Mouse (Mus musculus) neural tube, embryonic 13.5 days (tissue): ENCODE measurements around the gene Ddx59. TPM values are rescaled to one million over a fixed set of nuclear protein-coding genes. Genes with fewer than 3 reads are reported as not detected.
A peak's percentile ranks its signal among the peaks of the same experiment; 100 is the strongest.

Source experiments
- ATAC-seq: fragments of 200-750 bp; cut with Nextera tagmentation; 2 replicates; pipeline ENCODE4 v1.8.0; 2017; ENCODE audit warnings: low read depth, mild to moderate bottlenecking, moderate TSS enrichment, moderate library complexity
- H3K27ac ChIP-seq: fragments of 300-500 bp; sonication (generic); replicated peaks from 2 replicates; pipeline ENCODE4 v1.5.1; 2015; ENCODE audit warnings: moderate library complexity, mild to moderate bottlenecking, inconsistent platforms
- H3K27me3 ChIP-seq: fragments of 300-500 bp; sonication (generic); 2 replicates; pipeline ENCODE4 v1.6.1; 2015; ENCODE audit warnings: mild to moderate bottlenecking, inconsistent platforms
- H3K36me3 ChIP-seq: fragments of 300-500 bp; sonication (generic); 2 replicates; pipeline ENCODE4 v1.6.1; 2015; ENCODE audit warnings: mild to moderate bottlenecking, inconsistent platforms
- H3K4me1 ChIP-seq: fragments of 300-500 bp; sonication (generic); replicated peaks from 2 replicates; pipeline ENCODE4 v1.6.1; 2015; ENCODE audit warnings: inconsistent platforms
- H3K4me2 ChIP-seq: fragments of 300-500 bp; sonication (generic); 2 replicates; pipeline ENCODE4 v1.6.1; 2015; ENCODE audit warnings: inconsistent platforms, mild to moderate bottlenecking, moderate library complexity
- H3K4me3 ChIP-seq: fragments of 300-500 bp; sonication (generic); 2 replicates; pipeline ENCODE4 v1.5.1; 2015; ENCODE audit warnings: mild to moderate bottlenecking, inconsistent platforms
- H3K9ac ChIP-seq: fragments of 300-500 bp; sonication (generic); 2 replicates; pipeline ENCODE4 v1.6.1; 2015; ENCODE audit warnings: moderate library complexity, mild to moderate bottlenecking, inconsistent platforms
- H3K9me3 ChIP-seq: fragments of 300-500 bp; sonication (generic); 2 replicates; pipeline ENCODE4 v1.6.1; 2016; ENCODE audit warnings: inconsistent platforms
- WGBS: fragments of 180-500 bp; shearing (Covaris S2); methylation state at CpG from one replicate; pipeline ENCODE4 v1.1.7; 2015; 5-methylcytosine and 5-hydroxymethylcytosine counted together
- polyA plus RNA-seq: library from polyadenylated mRNA; unstranded; fragments of >200 nt; fragmentation: Nextera tagmentation; extraction: Ambion mirVana; gene quantifications from 2 replicates; pipeline ENCODE4 v1.2.1, GENCODE M21; 2015

Ddx59 gene
- polyA plus RNA-seq, 1 experiment from 2014 or later: 16.6 TPM

- H3K4me3 ChIP-seq: no peak overlapping the region
- H3K4me2 ChIP-seq: no peak overlapping the region
- H3K27ac ChIP-seq: no peak overlapping the region
- no peaks in the 10 kb centered on the region for H3K36me3 ChIP-seq
- no peaks in the 10 kb centered on the region for H3K4me1 ChIP-seq
- WGBS: 69% methylated on average over 5 of the region's 5 CpGs
- no peak for ATAC-seq
- no peak overlapping the region for H3K9ac ChIP-seq
- no peaks in the 10 kb centered on the region for H3K27me3 ChIP-seq
- no peaks in the 10 kb centered on the region for H3K9me3 ChIP-seq
Observed at GRCm38 (mm10) chr1:136452421-136452820, 37.4 kb downstream of the Ddx59 start.

DNA sequence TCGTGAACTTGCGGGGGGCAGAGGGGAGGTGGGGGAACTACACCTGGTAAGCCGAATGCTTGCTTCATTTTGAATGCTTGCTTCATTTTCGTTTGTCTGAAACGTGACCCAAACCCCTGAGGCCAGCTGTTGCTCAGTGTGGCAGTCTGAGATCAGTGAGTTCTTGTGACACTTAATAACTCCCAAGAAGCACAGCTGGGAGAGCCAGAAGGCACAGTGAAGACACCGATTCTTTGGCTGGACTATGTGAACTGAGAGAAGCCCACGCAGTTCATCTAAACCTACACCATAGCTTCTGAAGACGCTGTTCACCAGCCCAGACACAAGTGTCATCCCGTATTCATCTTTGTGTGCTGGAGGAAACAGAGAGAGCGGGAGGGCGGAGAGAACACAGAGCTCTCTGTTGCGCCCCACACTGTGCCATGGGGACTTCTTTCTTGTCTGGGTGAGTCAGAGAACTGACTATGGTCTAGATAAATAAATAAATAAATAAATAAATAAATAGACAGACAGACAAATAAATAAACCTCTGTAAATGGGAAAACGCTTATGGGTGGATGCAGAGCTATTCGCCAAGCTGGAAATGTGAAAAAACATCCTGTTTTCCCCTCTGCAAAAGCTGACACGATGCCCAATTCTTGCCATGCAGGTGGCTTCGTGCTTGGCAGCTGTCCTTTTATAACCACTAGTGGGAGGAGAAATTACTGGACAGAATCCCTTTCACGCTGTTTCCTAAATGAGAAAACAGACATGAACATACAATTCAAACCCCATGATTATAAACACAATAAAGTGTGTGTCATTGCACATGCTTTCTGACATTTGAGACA, 40.9 kb downstream of the Ddx59 start:
- Histone ChIP-seq H3K9me3 (no peaks in the 10 kb centered on the region), H3K4me3 (no peak overlapping the region), H3K36me3 (no peaks in the 10 kb centered on the region), H3K4me2 (no peak overlapping the region), H3K4me1 (no peaks in the 10 kb centered on the region), H3K27me3 (no peaks in the 10 kb centered on the region), H3K9ac (no peak overlapping the region), H3K27ac (no peak overlapping the region)
- no peak for ATAC-seq
- 72% methylated on average over 17 of the region's 17 CpGs for WGBS

- no peak for ATAC-seq
- no peak overlapping the region for H3K4me2 ChIP-seq
- H3K4me3 ChIP-seq: no peak overlapping the region
- no peak overlapping the region for H3K9ac ChIP-seq
- H3K27me3 ChIP-seq: no peaks in the 10 kb centered on the region
- H3K9me3 ChIP-seq: no peaks in the 10 kb centered on the region
- no peak overlapping the region for H3K27ac ChIP-seq
- no peaks in the 10 kb centered on the region for H3K36me3 ChIP-seq
- 84% methylated on average over 6 of the region's 6 CpGs for WGBS
- no peaks in the 10 kb centered on the region for H3K4me1 ChIP-seq
Observed at GRCm38 (mm10) chr1:136456741-136457140, 41.7 kb downstream of the Ddx59 start.

DNA sequence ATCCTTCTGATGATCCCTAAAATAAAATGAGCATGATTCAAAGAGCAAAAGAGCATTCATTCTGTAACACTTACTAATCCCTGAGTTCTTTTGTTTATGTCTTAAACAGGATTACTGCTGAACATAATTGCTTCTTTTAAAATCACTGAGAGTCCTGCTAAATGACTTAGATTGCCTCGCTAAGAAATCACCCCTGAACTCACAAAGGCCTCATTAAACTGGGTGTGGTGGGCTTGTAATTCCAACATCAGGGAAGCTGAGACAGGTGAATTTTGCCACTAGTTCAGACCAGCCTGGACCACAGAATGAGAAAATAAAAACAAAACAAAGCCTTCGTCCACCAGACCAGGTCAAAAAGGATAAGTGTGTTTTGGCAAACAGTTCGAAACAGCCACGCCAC, 42.3 kb downstream of the Ddx59 start:
- no peak overlapping the region for H3K4me2 ChIP-seq
- no peaks in the 10 kb centered on the region for H3K36me3 ChIP-seq
- 70% methylated on average over 4 of the region's 4 CpGs for WGBS
- no peaks in the 10 kb centered on the region for H3K4me1 ChIP-seq
- no peak overlapping the region for H3K27ac ChIP-seq
- no peaks in the 10 kb centered on the region for H3K27me3 ChIP-seq
- no peak for ATAC-seq
- no peaks in the 10 kb centered on the region for H3K9me3 ChIP-seq
- no peak overlapping the region for H3K4me3 ChIP-seq
- no peak overlapping the region for H3K9ac ChIP-seq

DNA sequence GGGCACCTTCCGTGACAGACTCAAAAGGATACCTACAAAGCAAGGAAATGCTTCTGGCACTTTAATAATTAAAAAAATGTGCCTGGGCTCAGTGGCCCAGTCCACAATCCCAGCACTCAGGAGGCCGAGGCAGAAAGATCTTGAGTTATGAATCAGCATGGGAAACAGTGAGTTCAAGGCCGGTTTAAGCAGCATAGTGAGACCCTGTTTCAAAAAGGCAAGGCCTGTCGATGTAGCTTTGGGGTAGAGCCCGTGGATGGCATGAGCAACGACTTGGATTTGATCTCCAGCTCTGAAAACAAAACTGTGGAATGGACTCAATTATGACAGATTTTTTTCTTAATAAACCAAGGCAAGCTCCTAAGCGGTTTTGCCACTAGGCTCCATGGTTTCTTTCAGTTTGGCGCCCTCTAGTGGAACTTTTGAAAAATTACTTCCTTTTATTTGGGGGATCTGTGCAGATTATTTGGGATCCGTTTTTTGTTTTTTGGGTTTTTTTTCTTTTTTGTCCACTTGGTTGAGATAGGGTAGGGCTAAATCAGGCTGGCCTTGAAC, 43.7 kb downstream of the Ddx59 start:
- H3K4me3 ChIP-seq: no peak overlapping the region
- no peak overlapping the region for H3K4me2 ChIP-seq
- no peak; the same call in 1 of the 2 replicates for ATAC-seq
- no peak overlapping the region for H3K9ac ChIP-seq
- H3K27me3 ChIP-seq: no peaks in the 10 kb centered on the region
- H3K9me3 ChIP-seq: no peaks in the 10 kb centered on the region
- H3K36me3 ChIP-seq: no peaks in the 10 kb centered on the region
- no peaks in the 10 kb centered on the region for H3K4me1 ChIP-seq
- 31% methylated on average over 9 of the region's 9 CpGs for WGBS
- no peak overlapping the region for H3K27ac ChIP-seq

GRCm38 (mm10) chr1:136462443-136462842, 47.4 kb downstream of the Ddx59 start:
- no peaks in the 10 kb centered on the region for H3K27me3 ChIP-seq
- no peaks in the 10 kb centered on the region for H3K9me3 ChIP-seq
- H3K27ac ChIP-seq: no peak overlapping the region
- peaks cover 9% of the 10 kb centered on the region for H3K4me1 ChIP-seq
- no peaks in the 10 kb centered on the region for H3K36me3 ChIP-seq
- no peak overlapping the region for H3K9ac ChIP-seq
- WGBS: 64% methylated on average over 10 of the region's 10 CpGs
- no peak for ATAC-seq
- no peak overlapping the region for H3K4me3 ChIP-seq
- no peak overlapping the region for H3K4me2 ChIP-seq

DNA sequence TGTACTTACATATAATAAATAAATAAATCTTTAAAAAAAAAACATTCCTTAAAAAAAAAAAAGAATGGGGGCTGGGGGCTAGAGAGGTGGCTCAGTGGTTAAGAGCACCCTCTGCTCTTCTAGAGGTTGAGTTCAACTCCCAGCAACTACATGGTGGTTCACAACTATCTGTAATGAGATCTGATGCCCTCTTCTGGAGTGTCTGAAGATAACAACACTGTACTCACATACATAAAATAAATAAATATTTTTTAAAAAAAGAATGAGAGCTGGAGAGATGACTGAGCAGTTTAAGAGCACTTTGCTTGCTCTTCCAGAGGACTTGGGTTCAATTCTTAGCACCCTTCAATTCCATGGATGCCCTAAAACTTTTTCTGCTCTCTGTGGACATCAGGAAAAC, 50.1 kb downstream of the Ddx59 start:
- no peak for ATAC-seq
- Histone ChIP-seq H3K36me3 (no peaks in the 10 kb centered on the region), H3K9ac (no peak overlapping the region), H3K9me3 (no peaks in the 10 kb centered on the region), H3K4me2 (no peak overlapping the region), H3K4me1 (peaks cover 9% of the 10 kb centered on the region), H3K4me3 (no peak overlapping the region), H3K27me3 (no peaks in the 10 kb centered on the region), H3K27ac (no peak overlapping the region)

GRCm38 (mm10) chr1:136466143-136466811, 51.2 kb downstream of the Ddx59 start, which contains the start of gene Kif14:
TSS of gene Kif14 (plus strand) at chr1:136466343.
- Histone ChIP-seq H3K36me3 (no peaks in the 10 kb centered on the region), H3K27ac (no peak within 1 kb of the TSS), H3K9ac (peak within 1 kb of the TSS; percentile 57), H3K27me3 (no peaks in the 10 kb centered on the region), H3K4me1 (peaks cover 12% of the 10 kb centered on the region), H3K4me2 (peak within 1 kb of the TSS; percentile 93), H3K9me3 (no peaks in the 10 kb centered on the region), H3K4me3 (peak within 1 kb of the TSS; percentile 51)
- peak; percentile 97 for ATAC-seq
- WGBS: under 1% methylated on average over 52 of the region's 52 CpGs

- Histone ChIP-seq H3K27me3 (no peaks in the 10 kb centered on the region), H3K4me1 (peaks cover 12% of the 10 kb centered on the region), H3K36me3 (no peaks in the 10 kb centered on the region), H3K4me2 (no peak overlapping the region), H3K4me3 (no peak overlapping the region), H3K9ac (no peak overlapping the region), H3K9me3 (no peaks in the 10 kb centered on the region), H3K27ac (no peak overlapping the region)
- ATAC-seq: no peak
- 94% methylated on average over 4 of the region's 4 CpGs for WGBS
Observed at GRCm38 (mm10) chr1:136469408-136469807, 54.3 kb downstream of the Ddx59 start.

GRCm38 (mm10) chr1:136470471-136470870, 55.4 kb downstream of the Ddx59 start:
- Histone ChIP-seq H3K9ac (no peak overlapping the region), H3K4me2 (no peak overlapping the region), H3K27ac (no peak overlapping the region), H3K9me3 (no peaks in the 10 kb centered on the region), H3K36me3 (no peaks in the 10 kb centered on the region), H3K4me1 (peaks cover 12% of the 10 kb centered on the region), H3K27me3 (no peaks in the 10 kb centered on the region), H3K4me3 (no peak overlapping the region)
- 8% methylated on average over 6 of the region's 6 CpGs for WGBS
- no peak for ATAC-seq
